Mouse (Mus musculus) lung, postnatal 36 days (tissue): ENCODE results near the gene Eed.
"Not testable (repeated sequence)": the region's sequence is repeated elsewhere in the genome, so short reads cannot be mapped to it uniquely, and the experiment has no call there.

ENCODE experiments used
- DNase-seq: peaks from one replicate; pipeline ENCODE4 v3.0.0; 2022; ENCODE audit warnings: mixed read lengths

The Eed gene

GRCm38 (mm10) chr7:89980485-89981422, at the start of gene Eed:
Gene Eed (minus strand): TSS chr7:89980983.
- peak; percentile 96 for DNase-seq

GRCm38 (mm10) chr7:90029548-90030485, 49.0 kb upstream of the Eed start:
- DNase-seq = peak; percentile 80

- no peak for DNase-seq
These were observed 48.2 kb upstream of the Eed start for GRCm38 (mm10) chr7:90028888-90029547.

- DNase-seq = no peak
These were observed 44.2 kb upstream of the Eed start for GRCm38 (mm10) chr7:90024975-90025374.

GRCm38 (mm10) chr7:90022974-90023707, 42.4 kb upstream of the Eed start:
- DNase-seq = peak; percentile 59

- DNase-seq = no peak
These were observed 39.5 kb upstream of the Eed start for GRCm38 (mm10) chr7:90020331-90020730.

GRCm38 (mm10) chr7:90019570-90019969, 38.8 kb upstream of the Eed start:
- peak; percentile 79 for DNase-seq

- no peak for DNase-seq
These were observed 36.3 kb upstream of the Eed start for GRCm38 (mm10) chr7:90016930-90017588.

- peak; percentile 65 for DNase-seq
These were observed 35.7 kb upstream of the Eed start for GRCm38 (mm10) chr7:90016459-90016858.

GRCm38 (mm10) chr7:90006667-90007653, 26.2 kb upstream of the Eed start:
- DNase-seq = no peak

GRCm38 (mm10) chr7:90004781-90005180, 24.0 kb upstream of the Eed start:
- DNase-seq = no peak

- DNase-seq = no peak
These were observed 21.6 kb upstream of the Eed start for GRCm38 (mm10) chr7:90002375-90002774.

- no peak for DNase-seq
These were observed 18.7 kb upstream of the Eed start for GRCm38 (mm10) chr7:89999491-89999890.

GRCm38 (mm10) chr7:89998624-89999006, 17.8 kb upstream of the Eed start:
- DNase-seq = no peak

- peak; percentile 77 for DNase-seq
These were observed 17.3 kb upstream of the Eed start for GRCm38 (mm10) chr7:89998006-89998623.

- not testable (repeated sequence) for DNase-seq
These were observed 16.7 kb upstream of the Eed start for GRCm38 (mm10) chr7:89997526-89997925.

GRCm38 (mm10) chr7:89993091-89993490, 12.3 kb upstream of the Eed start:
- no peak for DNase-seq

- no peak for DNase-seq
These were observed 3.6 kb upstream of the Eed start for GRCm38 (mm10) chr7:89984421-89984820.

GRCm38 (mm10) chr7:89983441-89983840, 2.7 kb upstream of the Eed start:
- no peak for DNase-seq

GRCm38 (mm10) chr7:89981557-89981956, 774 bp upstream of the Eed start:
- no peak for DNase-seq
